Mouse (Mus musculus) kidney, adult 2 months (tissue): ENCODE data around the gene Elmo1. TPM values are rescaled to one million over a fixed set of nuclear protein-coding genes. Genes with fewer than 3 reads are reported as not detected.
A peak's percentile ranks its signal among the peaks of the same experiment; 100 is the strongest.

Experiments
- DNase-seq: peaks from one replicate; pipeline ENCODE4 v3.0.0; 2021
- H3K27ac ChIP-seq: fragments of 200-500 bp; 2 replicates; pipeline ENCODE4 v1.5.1; 2012; ENCODE audit warnings: low read depth, low read length, control low read depth, inconsistent platforms; ENCODE audit not compliant: insufficient read depth
- H3K27me3 ChIP-seq: fragments of 200-500 bp; replicated peaks from 2 replicates; pipeline ENCODE4 v1.6.1; 2012; ENCODE audit warnings: mild to moderate bottlenecking, moderate library complexity, low read length, inconsistent platforms; ENCODE audit not compliant: control insufficient read depth, insufficient read depth
- H3K36me3 ChIP-seq: fragments of 200-500 bp; 2 replicates; pipeline ENCODE4 v1.6.1; 2012; ENCODE audit warnings: mild to moderate bottlenecking, moderate library complexity, low read length, inconsistent platforms; ENCODE audit not compliant: control insufficient read depth, insufficient read depth
- H3K4me1 ChIP-seq: fragments of 200-500 bp; 2 replicates; pipeline ENCODE4 v1.6.1; 2011; ENCODE audit warnings: low read length; ENCODE audit not compliant: control insufficient read depth, insufficient read depth
- H3K4me3 ChIP-seq: fragments of 200-500 bp; 2 replicates; pipeline ENCODE4 v1.5.1; 2011; ENCODE audit warnings: mild to moderate bottlenecking, low read depth, low read length, control low read depth; ENCODE audit not compliant: insufficient read depth
- CTCF ChIP-seq: fragments of 200-500 bp; conservative IDR thresholded peaks from 2 replicates; pipeline ENCODE4 v1.5.1; 2011; ENCODE audit warnings: low read depth, mild to moderate bottlenecking, control low read depth, low read length, moderate library complexity, mixed read lengths; ENCODE audit not compliant: insufficient read depth, insufficient read length
- POLR2A ChIP-seq: fragments of 200-500 bp; IDR thresholded peaks from one replicate; pipeline ENCODE4 v1.6.1; 2011; ENCODE audit warnings: low read depth, low read length, control low read depth
- WGBS: fragments of 180-500 bp; shearing (Covaris S2); methylation state at CpG from one replicate; pipeline ENCODE4 v1.1.7; 2018; 5-methylcytosine and 5-hydroxymethylcytosine counted together
- polyA plus RNA-seq: library from polyadenylated mRNA; depleted of rRNA; stranded (reverse); fragments of >200 nt; gene quantifications from 2 replicates; pipeline ENCODE4 v1.2.3, GENCODE M21; 2012

Gene Elmo1
- polyA plus RNA-seq, 1 experiment: 4.5 TPM

GRCm38 (mm10) chr13:20503371-20503770 is 413.0 kb downstream of the Elmo1 start:
- H3K4me3 ChIP-seq: no peak overlapping the region
- no peaks in the 10 kb centered on the region for H3K4me1 ChIP-seq
- DNase-seq: no peak
- WGBS: 75% methylated on average over 3 of the region's 3 CpGs
- H3K27me3 ChIP-seq: no peaks in the 10 kb centered on the region
- H3K27ac ChIP-seq: no peak overlapping the region
- TF ChIP-seq CTCF (no peak), POLR2A (no peak)
- H3K36me3 ChIP-seq: no peaks in the 10 kb centered on the region

- TF ChIP-seq POLR2A (no peak), CTCF (no peak)
- H3K27ac ChIP-seq: no peak overlapping the region
- 48% methylated on average over 10 of the region's 10 CpGs for WGBS
- no peaks in the 10 kb centered on the region for H3K27me3 ChIP-seq
- H3K4me1 ChIP-seq: no peaks in the 10 kb centered on the region
- no peak overlapping the region for H3K4me3 ChIP-seq
- no peak for DNase-seq
- H3K36me3 ChIP-seq: no peaks in the 10 kb centered on the region
Measured at GRCm38 (mm10) chr13:20507381-20508129, 417.2 kb downstream of the Elmo1 start.

GRCm38 (mm10) chr13:20511026-20511425 is 420.6 kb downstream of the Elmo1 start:
- no peak for DNase-seq
- no peaks in the 10 kb centered on the region for H3K27me3 ChIP-seq
- WGBS: 92% methylated on average over 4 of the region's 4 CpGs
- no peaks in the 10 kb centered on the region for H3K36me3 ChIP-seq
- no peak overlapping the region for H3K27ac ChIP-seq
- no peak overlapping the region for H3K4me3 ChIP-seq
- H3K4me1 ChIP-seq: no peaks in the 10 kb centered on the region
- TF ChIP-seq POLR2A: no peak
- TF ChIP-seq CTCF: no peak

- TF ChIP-seq POLR2A (no peak), CTCF (no peak)
- no peak overlapping the region for H3K4me3 ChIP-seq
- no peaks in the 10 kb centered on the region for H3K4me1 ChIP-seq
- H3K27me3 ChIP-seq: no peaks in the 10 kb centered on the region
- no peak for DNase-seq
- H3K36me3 ChIP-seq: no peaks in the 10 kb centered on the region
- 37% methylated on average over 10 of the region's 10 CpGs for WGBS
- no peak overlapping the region for H3K27ac ChIP-seq
Measured at GRCm38 (mm10) chr13:20512317-20513240, 422.2 kb downstream of the Elmo1 start.

DNA sequence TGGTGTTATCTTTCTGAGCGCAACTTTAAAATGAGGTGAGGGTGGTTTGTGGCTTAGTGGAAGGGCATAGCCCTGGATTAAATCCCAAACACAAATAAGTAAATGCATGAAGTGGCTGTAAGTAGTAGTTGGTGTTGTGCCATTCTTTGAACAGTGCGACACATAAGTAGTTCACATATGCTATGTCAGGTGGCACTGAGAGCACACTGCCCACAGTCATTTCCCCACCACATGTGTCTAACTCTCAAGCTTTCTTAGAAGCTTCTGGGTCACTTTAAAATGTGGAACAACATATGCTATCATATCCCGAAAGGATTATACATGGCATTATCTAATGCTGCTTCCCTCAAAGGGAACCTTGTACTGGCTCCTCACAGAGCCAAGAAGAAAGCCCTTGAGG is 424.3 kb downstream of the Elmo1 start:
- no peak for DNase-seq
- Histone ChIP-seq H3K4me1 (no peaks in the 10 kb centered on the region), H3K27me3 (no peaks in the 10 kb centered on the region), H3K27ac (no peak overlapping the region), H3K36me3 (no peaks in the 10 kb centered on the region), H3K4me3 (no peak overlapping the region)
- 94% methylated on average over 3 of the region's 3 CpGs for WGBS
- no peak for TF ChIP-seq POLR2A
- TF ChIP-seq CTCF: no peak

DNA sequence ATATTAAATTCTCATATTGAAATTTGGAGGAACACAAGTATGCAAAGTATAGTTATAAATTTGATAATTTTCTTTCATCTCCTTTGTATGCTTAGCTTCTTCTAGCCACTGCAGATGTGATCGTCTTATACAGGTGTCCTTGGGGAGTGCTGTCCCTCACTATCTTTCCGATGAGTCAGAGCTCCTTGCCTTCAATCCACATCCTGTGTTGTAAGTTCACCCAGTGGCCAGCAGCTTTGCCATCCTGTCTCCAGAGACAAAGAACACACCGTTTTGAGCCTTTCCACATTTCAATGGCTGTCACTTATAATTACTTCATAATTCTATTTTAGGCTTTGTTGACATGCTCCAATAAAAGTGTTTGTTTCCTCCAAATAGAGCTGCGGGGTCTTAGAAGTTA is 425.7 kb downstream of the Elmo1 start:
- peak; percentile 5 for DNase-seq
- Histone ChIP-seq H3K4me1 (no peaks in the 10 kb centered on the region), H3K27ac (no peak overlapping the region), H3K4me3 (no peak overlapping the region), H3K27me3 (no peaks in the 10 kb centered on the region), H3K36me3 (no peaks in the 10 kb centered on the region)
- TF ChIP-seq CTCF: no peak
- no peak for TF ChIP-seq POLR2A
- WGBS: 71% methylated on average over 4 of the region's 4 CpGs

- TF ChIP-seq CTCF (no peak), POLR2A (no peak)
- H3K4me1 ChIP-seq: no peaks in the 10 kb centered on the region
- no peaks in the 10 kb centered on the region for H3K36me3 ChIP-seq
- WGBS: 75% methylated on average over 4 of the region's 4 CpGs
- no peak overlapping the region for H3K4me3 ChIP-seq
- no peaks in the 10 kb centered on the region for H3K27me3 ChIP-seq
- H3K27ac ChIP-seq: no peak overlapping the region
- DNase-seq: no peak
Measured at GRCm38 (mm10) chr13:20517702-20518101, 427.3 kb downstream of the Elmo1 start.
